Mouse (Mus musculus) MEL (cell line): Measurements from ENCODE around the gene 1700025G04Rik. TPM values are rescaled to one million over a fixed set of nuclear protein-coding genes. Genes with fewer than 3 reads are reported as not detected.

Source experiments
- DNase-seq: peaks from one replicate; pipeline ENCODE4 v3.0.0; 2011; ENCODE audit warnings: low read depth, low spot score
- H3K27ac ChIP-seq: 2 replicates; pipeline ENCODE4 v1.5.1; 2012; ENCODE audit warnings: low read depth, mild to moderate bottlenecking, control low read depth, low read length, moderate library complexity; ENCODE audit not compliant: control insufficient read depth
- H3K27me3 ChIP-seq, 2 experiments: fragments of 150-350 bp in 1 of 2; sonication (generic) in 1 of 2; 2 replicates each; pipeline ENCODE4 v1.6.1; 2012; ENCODE audit warnings: low read length in 2 of 2, mild to moderate bottlenecking in 2 of 2, improper control_type of control experiment in 1 of 2, moderate library complexity in 1 of 2; ENCODE audit not compliant: insufficient read depth in 2 of 2, control insufficient read depth in 1 of 2
- H3K36me3 ChIP-seq, 2 experiments: 2 replicates each; pipeline ENCODE4 v1.6.1; 2012 to 2014; ENCODE audit warnings: low read length in 2 of 2, improper control_type of control experiment in 1 of 2, inconsistent platforms in 1 of 2, mild to moderate bottlenecking in 1 of 2; ENCODE audit not compliant: insufficient read depth in 2 of 2, control insufficient read depth in 1 of 2
- H3K4me1 ChIP-seq, 2 experiments: fragments of 150-350 bp in 1 of 2; sonication (generic) in 1 of 2; 2 replicates each; pipeline ENCODE4 v1.6.1; 2012; ENCODE audit warnings: low read length in 2 of 2, improper control_type of control experiment in 1 of 2, mild to moderate bottlenecking in 1 of 2; ENCODE audit not compliant: insufficient read depth in 2 of 2, control insufficient read depth in 1 of 2
- H3K4me3 ChIP-seq, 2 experiments: fragments of 150-350 bp in 1 of 2; sonication (generic) in 1 of 2; 2 replicates each; pipeline ENCODE4 v1.5.1; 2012; ENCODE audit warnings: low read depth in 2 of 2, low read length in 2 of 2, mild to moderate bottlenecking in 2 of 2, moderate library complexity in 2 of 2, control low read depth in 1 of 2, improper control_type of control experiment in 1 of 2; ENCODE audit not compliant: control insufficient read depth in 1 of 2, insufficient read depth in 1 of 2
- H3K79me2 ChIP-seq: 2 replicates; pipeline ENCODE4 v1.6.1; 2012; ENCODE audit warnings: mild to moderate bottlenecking, low read length, moderate library complexity; ENCODE audit not compliant: control insufficient read depth, poor library complexity, insufficient read depth
- H3K9ac ChIP-seq: 2 replicates; pipeline ENCODE4 v1.6.1; 2012; ENCODE audit warnings: low read depth, mild to moderate bottlenecking, control low read depth, low read length, moderate library complexity; ENCODE audit not compliant: control insufficient read depth, poor library complexity, severe bottlenecking
- H3K9me3 ChIP-seq: fragments of 150-350 bp; sonication (generic); replicated peaks from 2 replicates; pipeline ENCODE4 v1.6.1; 2012; ENCODE audit warnings: mild to moderate bottlenecking, low read length, improper control_type of control experiment, moderate library complexity; ENCODE audit not compliant: insufficient read depth
- BHLHE40 ChIP-seq: IDR thresholded peaks from 2 replicates; pipeline ENCODE4 v1.6.1; 2012; ENCODE audit warnings: low read depth, mild to moderate bottlenecking, inconsistent platforms, low read length, improper control_type of control experiment, borderline replicate concordance
- CHD1 ChIP-seq: IDR thresholded peaks from 2 replicates; pipeline ENCODE4 v1.6.1; 2012; ENCODE audit warnings: low read depth, mild to moderate bottlenecking, inconsistent platforms, low read length, improper control_type of control experiment
- CTCF ChIP-seq, 3 experiments: IDR thresholded peaks in 2 of 3; conservative IDR thresholded peaks in 1 of 3; 2 replicates each; pipeline ENCODE4 v1.5.1; 2011 to 2012; ENCODE audit warnings: low read length in 3 of 3, low read depth in 2 of 3, mild to moderate bottlenecking in 2 of 3, improper control_type of control experiment in 1 of 3, inconsistent platforms in 1 of 3, mixed read lengths in 1 of 3, moderate library complexity in 1 of 3; ENCODE audit not compliant: control insufficient read depth in 1 of 3, insufficient read depth in 1 of 3, poor library complexity in 1 of 3, severe bottlenecking in 1 of 3
- E2F4 ChIP-seq: IDR thresholded peaks from 2 replicates; pipeline ENCODE4 v1.6.1; 2011; ENCODE audit warnings: low read depth, low read length, improper control_type of control experiment, borderline replicate concordance
- EP300 ChIP-seq, 2 experiments: IDR thresholded peaks; 2 replicates each; pipeline ENCODE4 v1.6.1; 2011; ENCODE audit warnings: improper control_type of control experiment in 2 of 2, low read length in 2 of 2, low read depth in 1 of 2, mild to moderate bottlenecking in 1 of 2
- GABPA ChIP-seq: IDR thresholded peaks from 2 replicates; pipeline ENCODE4 v1.6.1; 2012; ENCODE audit warnings: low read depth, mild to moderate bottlenecking, inconsistent platforms, low read length, improper control_type of control experiment, moderate library complexity
- KAT2A ChIP-seq: conservative IDR thresholded peaks from 2 replicates; pipeline ENCODE4 v1.6.1; 2012; ENCODE audit warnings: low read depth, low read length, improper control_type of control experiment, inconsistent platforms
- MAFK ChIP-seq: IDR thresholded peaks from 2 replicates; pipeline ENCODE4 v1.6.1; 2011; ENCODE audit warnings: low read depth, mild to moderate bottlenecking, low read length, improper control_type of control experiment, borderline replicate concordance
- MAX ChIP-seq: IDR thresholded peaks from 2 replicates; pipeline ENCODE4 v1.6.1; 2011; ENCODE audit warnings: low read length, improper control_type of control experiment
- MAZ ChIP-seq: IDR thresholded peaks from 2 replicates; pipeline ENCODE4 v1.6.1; 2012; ENCODE audit warnings: low read depth, mild to moderate bottlenecking, inconsistent platforms, low read length, improper control_type of control experiment
- MXI1 ChIP-seq: IDR thresholded peaks from 2 replicates; pipeline ENCODE4 v1.6.1; 2011; ENCODE audit warnings: mild to moderate bottlenecking, low read depth, low read length, improper control_type of control experiment
- MYB ChIP-seq: IDR thresholded peaks from 2 replicates; pipeline ENCODE4 v1.6.1; 2011; ENCODE audit warnings: mild to moderate bottlenecking, low read depth, low read length, improper control_type of control experiment
- MYC ChIP-seq: IDR thresholded peaks from 2 replicates; pipeline ENCODE4 v1.6.1; 2011; ENCODE audit warnings: low read depth, mild to moderate bottlenecking, low read length, improper control_type of control experiment, moderate library complexity
- POLR2AphosphoS2 ChIP-seq: IDR thresholded peaks from 2 replicates; pipeline ENCODE4 v1.6.1; 2011; ENCODE audit warnings: low read length, improper control_type of control experiment
- POLR2AphosphoS5 ChIP-seq: IDR thresholded peaks from 2 replicates; pipeline ENCODE4 v1.6.1; 2012; ENCODE audit warnings: low read depth, borderline replicate concordance, mild to moderate bottlenecking, inconsistent platforms, low read length, moderate library complexity, mixed read lengths
- RCOR1 ChIP-seq: IDR thresholded peaks from 2 replicates; pipeline ENCODE4 v1.6.1; 2012; ENCODE audit warnings: low read depth, mild to moderate bottlenecking, inconsistent platforms, low read length, improper control_type of control experiment
- SMC3 ChIP-seq: IDR thresholded peaks from 2 replicates; pipeline ENCODE4 v1.6.1; 2011; ENCODE audit warnings: low read depth, low read length, improper control_type of control experiment
- TAL1 ChIP-seq: IDR thresholded peaks from 2 replicates; pipeline ENCODE4 v1.6.1; 2012; ENCODE audit warnings: mild to moderate bottlenecking, inconsistent platforms, low read length, moderate library complexity, mixed read lengths
- UBTF ChIP-seq: IDR thresholded peaks from 2 replicates; pipeline ENCODE4 v1.6.1; 2012; ENCODE audit warnings: low read depth, mild to moderate bottlenecking, inconsistent platforms, low read length, improper control_type of control experiment, moderate library complexity, borderline replicate concordance; ENCODE audit not compliant: insufficient read depth
- USF1 ChIP-seq: IDR thresholded peaks from 2 replicates; pipeline ENCODE4 v1.6.1; 2014; ENCODE audit warnings: low read depth, mild to moderate bottlenecking, inconsistent platforms, low read length, improper control_type of control experiment, moderate library complexity
- ZC3H11A ChIP-seq: IDR thresholded peaks from 2 replicates; pipeline ENCODE4 v1.6.1; 2012; ENCODE audit warnings: low read depth, mild to moderate bottlenecking, inconsistent platforms, low read length, improper control_type of control experiment
- ZMIZ1 ChIP-seq: IDR thresholded peaks from 2 replicates; pipeline ENCODE4 v1.6.1; 2012; ENCODE audit warnings: low read depth, mild to moderate bottlenecking, inconsistent platforms, low read length, improper control_type of control experiment, moderate library complexity
- polyA plus RNA-seq, 2 experiments: library from polyadenylated mRNA; stranded (reverse) in 1 of 2; unstranded in 1 of 2; fragments of >175 nt in 1 of 2; fragments of >200 nt in 1 of 2; gene quantifications; 2 replicates each; pipeline versions ENCODE4 v1.2.1 to v1.2.4; 2012; ENCODE audit warnings: low replicate concordance in 2 of 2, low read depth in 1 of 2; ENCODE audit not compliant: insufficient read length in 2 of 2, insufficient read depth in 1 of 2, missing spikeins in 1 of 2
- total RNA-seq: library from RNA; depleted of rRNA; stranded (reverse); fragments of 300-350 nt; gene quantifications from 2 replicates; pipeline ENCODE4 v1.2.3, GENCODE M21; 2012

1700025G04Rik gene
- total and polyA plus RNA-seq, 3 experiments = 0.04 to 0.91 TPM; not detected in 1

DNA sequence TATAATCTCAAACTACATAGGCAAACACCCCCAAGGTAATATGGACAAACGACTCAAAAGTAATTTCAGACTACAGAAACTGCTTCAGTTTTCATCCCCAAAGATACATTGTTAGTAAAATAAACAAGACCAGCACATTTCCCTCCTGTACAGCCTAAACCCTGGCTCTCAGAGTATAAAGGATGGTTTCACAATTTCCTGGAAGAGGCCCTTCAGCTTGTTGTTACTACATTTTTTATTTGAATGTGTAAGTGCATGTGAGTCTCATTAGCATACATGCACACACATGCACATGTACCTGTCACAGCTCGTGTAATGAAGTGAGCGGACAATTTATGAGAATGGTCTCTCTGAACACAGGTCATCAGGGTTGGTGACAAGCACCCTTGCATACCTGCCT, 31.1 kb downstream of the 1700025G04Rik start:
- peaks cover 0 to under 1% of the 10 kb centered on the region in 2 experiments; a peak in 1 of 4 replicates for H3K27me3 ChIP-seq
- H3K4me1 ChIP-seq = no peaks in the 10 kb centered on the region
- DNase-seq = no peak
- no peaks in the 10 kb centered on the region for H3K79me2 ChIP-seq
- H3K9me3 ChIP-seq = no peaks in the 10 kb centered on the region
- no peaks in the 10 kb centered on the region for H3K36me3 ChIP-seq
- TF ChIP-seq MYC (no peak), MAX (no peak), ZC3H11A (no peak), RCOR1 (no peak), MAFK (no peak), POLR2AphosphoS2 (no peak), TAL1 (no peak), ZMIZ1 (no peak), MXI1 (no peak), UBTF (no peak), EP300 (IDR thresholded peaks at IDR 0.05; ENCODE audit: low read depth in 1 of 2, low read length in 2 of 2) (no peak), CTCF (IDR thresholded peaks at IDR 0.05 in 2 of 3, conservative IDR thresholded peaks at IDR 0.05 in 1 of 3; ENCODE audit: control insufficient read depth in 1 of 3, insufficient read depth in 1 of 3, low read depth in 2 of 3, low read length in 3 of 3, poor library complexity in 1 of 3, severe bottlenecking in 1 of 3) (no peak), SMC3 (no peak), MAZ (no peak), CHD1 (no peak), MYB (no peak), KAT2A (no peak), BHLHE40 (no peak), GABPA (no peak), E2F4 (no peak)
- no peak overlapping the region for H3K9ac ChIP-seq
- no peak overlapping the region for H3K27ac ChIP-seq
- H3K4me3 ChIP-seq = no peak overlapping the region

GRCm38 (mm10) chr1:152053112-152053511, 36.8 kb downstream of the 1700025G04Rik start:
- Histone ChIP-seq H3K4me3 (no peak overlapping the region), H3K79me2 (no peaks in the 10 kb centered on the region), H3K9ac (no peak overlapping the region), H3K27ac (no peak overlapping the region), H3K4me1 (peaks cover 0 to 10% of the 10 kb centered on the region in 2 experiments; a peak in 2 of 4 replicates), H3K9me3 (no peaks in the 10 kb centered on the region), H3K27me3 (no peaks in the 10 kb centered on the region; a peak in 2 of 4 replicates), H3K36me3 (peaks cover 0 to 5% of the 10 kb centered on the region in 2 experiments; a peak in 1 of 4 replicates)
- TF ChIP-seq MAX (no peak), MXI1 (no peak), POLR2AphosphoS5 (no peak), UBTF (no peak), USF1 (no peak), POLR2AphosphoS2 (no peak), MYB (no peak)
- DNase-seq = no peak
